Mouse (Mus musculus) erythroblast, embryonic 14.5 days (primary cell): ENCODE measurements at regions not wholly inside any gene's neighbourhood (a gene's known extent, or its start where the extent isn't known, plus 50 kb on each side); places are given as distances from the start of the nearest gene placed in this dataset.

Experiments
- H3K27me3 ChIP-seq: 2 replicates; pipeline ENCODE4 v1.6.1; 2012; ENCODE audit warnings: inconsistent platforms; ENCODE audit not compliant: control insufficient read depth
- H3K36me3 ChIP-seq: 2 replicates; pipeline ENCODE4 v1.6.1; 2012; ENCODE audit warnings: mild to moderate bottlenecking, inconsistent platforms; ENCODE audit not compliant: control insufficient read depth
- H3K4me1 ChIP-seq: 2 replicates; pipeline ENCODE4 v1.6.1; 2012; ENCODE audit warnings: inconsistent platforms; ENCODE audit not compliant: control insufficient read depth
- H3K4me3 ChIP-seq: replicated peaks from 2 replicates; pipeline ENCODE3; 2012; ENCODE audit warnings: moderate library complexity, mild to moderate bottlenecking, inconsistent platforms
- H3K9me3 ChIP-seq: 2 replicates; pipeline ENCODE4 v1.6.1; 2012; ENCODE audit warnings: low read length, inconsistent platforms, mixed read lengths; ENCODE audit not compliant: control insufficient read depth
- GATA1 ChIP-seq: IDR thresholded peaks from 2 replicates; pipeline ENCODE4 v1.6.1; 2012; ENCODE audit warnings: low read length, inconsistent platforms, mixed read lengths
- TAL1 ChIP-seq: IDR thresholded peaks from 3 replicates; pipeline ENCODE4 v1.6.1; 2012; ENCODE audit warnings: low read length, inconsistent platforms, mixed read lengths

GRCm38 (mm10) chr11:64916783-64917182, 62.1 kb upstream of the Elac2 start:
- H3K9me3 ChIP-seq, result no peaks in the 10 kb centered on the region
- H3K27me3 ChIP-seq, result no peaks in the 10 kb centered on the region; the same call in 1 of the 2 replicates
- no peaks in the 10 kb centered on the region for H3K36me3 ChIP-seq
- H3K4me1 ChIP-seq, result peaks cover 3% of the 10 kb centered on the region; the same call in 1 of the 2 replicates
- no peak for TF ChIP-seq GATA1
- TF ChIP-seq TAL1, result no peak
- H3K4me3 ChIP-seq, result no peak overlapping the region

DNA sequence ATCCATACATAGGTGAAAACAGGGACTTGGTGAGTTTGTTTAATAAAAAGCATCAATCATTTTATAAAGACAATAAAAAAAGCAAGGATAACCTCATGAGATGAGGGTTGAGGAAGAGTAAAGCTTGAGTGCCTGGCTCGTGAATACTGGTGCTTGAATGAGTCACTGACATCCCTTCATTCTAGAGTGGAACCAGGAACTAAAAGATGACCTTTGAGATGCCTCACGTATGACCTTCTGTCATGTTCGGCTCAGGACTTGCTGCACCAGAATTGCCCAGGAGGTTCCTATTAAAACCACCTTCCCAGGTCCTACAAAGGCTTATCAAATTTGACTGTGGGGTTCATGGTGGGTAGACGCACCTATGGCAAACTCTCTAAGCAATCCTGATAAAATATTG, 61.5 kb upstream of the Elac2 start:
- Histone ChIP-seq H3K36me3 (no peaks in the 10 kb centered on the region), H3K27me3 (no peaks in the 10 kb centered on the region; the same call in 1 of the 2 replicates)
- TF ChIP-seq GATA1 (no peak), TAL1 (no peak)

DNA sequence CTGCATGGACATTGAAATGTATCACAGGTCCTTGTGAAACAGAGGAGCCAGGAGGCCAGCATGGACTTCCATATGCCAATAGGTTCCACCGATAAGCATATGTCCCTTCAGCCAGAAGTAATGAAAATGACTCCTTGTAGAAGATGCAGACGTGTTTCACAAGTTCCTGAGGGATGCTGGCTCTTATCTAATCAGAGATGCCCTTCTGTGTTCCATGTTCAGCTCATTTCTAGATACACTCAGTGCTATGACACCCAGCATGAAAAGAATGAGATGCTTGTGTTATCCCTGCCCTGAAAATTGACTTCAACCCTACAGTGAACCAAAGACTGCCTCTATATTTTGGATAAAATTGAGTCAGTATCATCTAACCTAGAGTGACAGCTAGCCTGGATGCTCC, 53.8 kb upstream of the Elac2 start:
- peaks cover 50% of the 10 kb centered on the region for H3K4me1 ChIP-seq
- no peak overlapping the region for H3K4me3 ChIP-seq
- H3K9me3 ChIP-seq, result no peaks in the 10 kb centered on the region
- 0 out of 2 replicates have a peak, but pooled peaks cover 3% of the 10 kb centered on the region for H3K27me3 ChIP-seq
- H3K36me3 ChIP-seq, result no peaks in the 10 kb centered on the region
- no peak for TF ChIP-seq TAL1
- no peak for TF ChIP-seq GATA1

More for the DNA sequence above, 61.5 kb upstream of the Elac2 start:
- Histone ChIP-seq H3K9me3 (no peaks in the 10 kb centered on the region), H3K4me3 (no peak overlapping the region), H3K4me1 (peaks cover 3% of the 10 kb centered on the region; the same call in 1 of the 2 replicates)

- Histone ChIP-seq H3K27me3 (0 out of 2 replicates have a peak, but pooled peaks cover 3% of the 10 kb centered on the region), H3K36me3 (no peaks in the 10 kb centered on the region), H3K9me3 (no peaks in the 10 kb centered on the region), H3K4me3 (no peak overlapping the region), H3K4me1 (peaks cover 58% of the 10 kb centered on the region)
- TF ChIP-seq GATA1, result no peak
- no peak for TF ChIP-seq TAL1
Observed at GRCm38 (mm10) chr11:64925970-64926369, 52.9 kb upstream of the Elac2 start.
